Mouse (Mus musculus) erythroblast, embryonic 14.5 days (primary cell): ENCODE data around the gene Gm3417.
"Not testable (repeated sequence)": the region's sequence is repeated elsewhere in the genome, so short reads cannot be mapped to it uniquely, and the experiment has no call there.

Experiments used
- GATA1 ChIP-seq: IDR thresholded peaks from 2 replicates; pipeline ENCODE4 v1.6.1; 2012; ENCODE audit warnings: low read length, inconsistent platforms, mixed read lengths
- TAL1 ChIP-seq: IDR thresholded peaks from 3 replicates; pipeline ENCODE4 v1.6.1; 2012; ENCODE audit warnings: low read length, inconsistent platforms, mixed read lengths

DNA sequence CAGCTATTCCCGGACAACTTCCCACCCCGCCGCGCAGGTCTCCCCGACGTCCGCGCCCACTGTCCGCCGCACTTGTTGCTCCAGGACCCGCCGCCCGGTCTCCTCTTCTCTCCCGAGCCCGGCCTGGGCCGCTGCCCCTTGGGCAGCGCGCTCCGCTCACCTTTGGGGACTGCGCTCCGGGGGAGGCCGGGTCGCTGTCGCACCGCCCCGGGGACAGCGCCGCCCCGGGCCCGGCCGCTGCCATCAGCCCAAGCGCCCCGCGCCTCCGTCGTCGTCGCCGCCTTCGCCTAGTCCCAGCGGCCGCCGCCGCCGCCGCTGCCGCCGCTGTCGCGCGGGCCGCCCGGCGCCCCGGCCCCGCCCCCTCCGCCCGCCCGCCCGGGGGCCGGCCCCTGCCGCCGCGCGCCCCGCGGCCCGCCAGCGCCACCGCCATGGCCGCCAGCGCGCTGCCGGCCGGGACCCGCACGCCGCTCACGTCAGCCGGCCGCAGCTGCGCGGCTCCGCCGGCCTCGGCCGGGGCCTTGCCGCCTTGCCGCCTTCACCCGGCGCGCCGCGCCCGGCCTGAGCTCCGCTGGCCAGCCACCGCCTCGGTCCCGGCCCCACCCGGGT, 17.5 kb downstream of the Gm3417 start, which contains the start of gene Phf10:
- not testable (repeated sequence) for TF ChIP-seq TAL1, GATA1
